Mouse (Mus musculus): Measurements from ENCODE around the gene Mrpl38.
"Not testable (repeated sequence)": the region's sequence is repeated elsewhere in the genome, so short reads cannot be mapped to it uniquely, and the experiment has no call there.

The Mrpl38 gene

GRCm38 (mm10) chr11:116145481-116146293 lies 7.0 kb upstream of the Mrpl38 start:
- no peak for ATAC-seq (ENCODE audit: insufficient number of reproducible peaks, low FRiP score, low TSS enrichment)

- no peak for ATAC-seq (ENCODE audit: insufficient number of reproducible peaks, low FRiP score, low TSS enrichment)
These were observed 4.8 kb upstream of the Mrpl38 start for GRCm38 (mm10) chr11:116143468-116143867.

DNA sequence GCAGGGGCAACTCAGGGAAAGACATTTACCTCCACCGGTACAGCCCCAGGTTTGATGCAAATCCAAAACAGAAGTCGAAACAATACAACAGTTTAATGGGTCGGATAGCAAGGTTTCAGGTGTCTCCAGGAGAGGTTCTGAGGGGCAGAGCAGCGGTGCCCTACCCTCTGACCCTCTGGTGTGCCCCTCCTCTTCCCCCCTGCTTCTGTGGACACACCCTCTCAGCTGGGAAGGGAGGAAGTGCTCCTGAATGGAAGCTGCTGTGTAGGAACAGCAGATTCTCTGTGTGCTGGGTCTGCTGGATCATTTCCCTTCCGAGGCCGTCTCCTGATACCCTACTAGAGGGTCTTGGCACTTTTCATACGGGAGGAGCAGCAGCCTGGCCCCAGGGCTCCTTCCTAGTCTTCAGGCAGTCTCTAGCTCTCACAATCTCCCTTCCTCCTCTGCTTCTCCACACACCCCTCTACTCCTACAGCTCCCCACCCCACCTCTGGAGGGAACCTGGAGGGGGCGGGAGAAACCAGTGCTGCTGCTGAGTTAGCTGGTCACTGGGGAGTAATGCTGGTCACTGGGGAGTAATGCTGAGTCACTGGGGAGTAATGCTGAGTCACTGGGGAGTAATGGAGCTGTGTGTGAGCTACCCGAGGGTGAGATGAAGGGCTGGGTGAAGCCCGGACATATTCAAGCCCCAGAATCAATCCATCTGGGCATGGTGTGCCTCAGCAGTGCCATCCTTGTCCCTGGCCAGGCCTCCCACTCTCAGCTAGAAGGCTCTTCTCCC lies 3.7 kb upstream of the Mrpl38 start:
- ATAC-seq (ENCODE audit: insufficient number of reproducible peaks, low FRiP score, low TSS enrichment): no peak

DNA sequence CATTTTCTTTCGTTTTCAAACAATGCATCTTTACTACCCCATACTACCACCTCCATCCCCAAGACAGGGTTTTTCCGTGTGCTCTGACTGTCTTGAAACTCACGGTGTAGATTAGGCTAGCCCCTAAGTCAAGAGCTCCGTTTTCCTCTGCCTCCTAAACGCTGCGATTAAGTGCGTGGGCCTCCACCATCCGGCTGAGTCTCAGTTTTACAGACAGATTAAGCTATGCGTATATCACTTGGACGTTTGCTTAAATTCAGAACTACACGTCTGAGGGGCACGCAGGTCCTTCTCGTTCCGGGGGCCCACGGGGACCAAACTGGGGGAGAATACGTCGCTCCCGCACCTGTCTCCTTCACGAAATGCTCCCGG lies 586 bp downstream of the Mrpl38 start:
- ATAC-seq (ENCODE audit: insufficient number of reproducible peaks, low FRiP score, low TSS enrichment): no peak

GRCm38 (mm10) chr11:116134171-116134570 lies 4.5 kb downstream of the Mrpl38 start:
- ATAC-seq (ENCODE audit: insufficient number of reproducible peaks, low FRiP score, low TSS enrichment): no peak

DNA sequence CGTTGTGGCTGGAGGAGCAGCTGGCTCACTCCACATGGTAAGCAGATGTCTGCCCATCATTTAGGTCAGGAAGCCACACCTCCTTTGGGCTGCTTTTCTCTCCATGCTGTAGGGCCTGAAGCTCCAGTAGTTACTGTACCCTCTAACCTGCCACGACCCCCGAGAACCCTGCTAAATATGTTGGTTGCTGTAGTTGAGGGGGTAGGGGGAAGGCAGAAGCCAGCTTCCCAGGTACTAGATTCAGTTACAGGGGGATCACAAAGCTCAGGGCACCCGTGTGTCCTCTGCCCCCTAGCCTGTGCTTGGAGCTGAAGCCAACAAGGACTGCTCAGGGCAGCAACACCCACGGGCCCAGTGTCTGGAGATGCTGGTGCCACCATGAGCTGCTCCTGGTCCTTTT lies 5.2 kb downstream of the Mrpl38 start:
- no peak for ATAC-seq (ENCODE audit: insufficient number of reproducible peaks, low FRiP score, low TSS enrichment)

GRCm38 (mm10) chr11:116132366-116133333 lies 6.0 kb downstream of the Mrpl38 start:
- no peak for ATAC-seq (ENCODE audit: insufficient number of reproducible peaks, low FRiP score, low TSS enrichment)

DNA sequence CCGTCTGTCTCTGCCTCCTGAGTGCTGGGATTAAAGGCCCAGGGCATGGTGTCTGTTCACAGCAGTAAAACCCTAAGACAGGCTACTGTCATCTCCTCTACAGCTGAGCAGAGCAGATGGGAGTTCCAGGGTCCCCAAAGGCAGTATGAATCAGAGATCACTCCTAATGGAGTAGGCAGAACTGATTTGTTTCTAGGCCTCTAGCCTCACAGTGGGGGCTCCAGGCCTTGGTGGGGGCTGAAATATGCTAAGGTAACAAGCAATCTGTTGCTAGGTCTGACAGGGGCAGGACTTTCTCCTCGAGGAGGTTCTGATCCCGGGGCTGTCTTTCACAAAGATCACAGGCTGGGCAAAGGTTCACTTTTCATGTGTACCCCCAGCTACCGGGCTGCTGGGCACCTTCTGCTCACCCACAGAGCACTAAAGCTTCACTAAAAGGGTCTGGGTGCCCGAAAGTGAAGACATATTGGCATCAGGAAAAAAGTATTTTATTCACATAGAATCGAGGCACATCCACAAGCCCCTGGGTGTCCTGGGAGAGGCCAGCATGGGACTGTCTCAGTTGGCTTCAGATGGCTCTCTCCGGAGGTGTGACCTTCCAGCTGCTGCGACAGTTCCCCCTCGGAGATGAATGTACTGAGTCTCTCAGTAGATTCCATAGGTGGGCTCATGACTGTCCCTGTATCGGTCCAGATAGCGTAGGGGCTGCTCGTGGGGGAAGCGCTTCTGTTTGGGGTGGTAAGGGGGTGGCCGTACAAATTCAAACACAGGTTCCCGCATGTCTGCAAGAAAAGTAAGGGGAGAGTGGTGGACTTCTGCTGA lies 7.1 kb downstream of the Mrpl38 start:
- ATAC-seq (ENCODE audit: insufficient number of reproducible peaks, low FRiP score, low TSS enrichment): no peak

DNA sequence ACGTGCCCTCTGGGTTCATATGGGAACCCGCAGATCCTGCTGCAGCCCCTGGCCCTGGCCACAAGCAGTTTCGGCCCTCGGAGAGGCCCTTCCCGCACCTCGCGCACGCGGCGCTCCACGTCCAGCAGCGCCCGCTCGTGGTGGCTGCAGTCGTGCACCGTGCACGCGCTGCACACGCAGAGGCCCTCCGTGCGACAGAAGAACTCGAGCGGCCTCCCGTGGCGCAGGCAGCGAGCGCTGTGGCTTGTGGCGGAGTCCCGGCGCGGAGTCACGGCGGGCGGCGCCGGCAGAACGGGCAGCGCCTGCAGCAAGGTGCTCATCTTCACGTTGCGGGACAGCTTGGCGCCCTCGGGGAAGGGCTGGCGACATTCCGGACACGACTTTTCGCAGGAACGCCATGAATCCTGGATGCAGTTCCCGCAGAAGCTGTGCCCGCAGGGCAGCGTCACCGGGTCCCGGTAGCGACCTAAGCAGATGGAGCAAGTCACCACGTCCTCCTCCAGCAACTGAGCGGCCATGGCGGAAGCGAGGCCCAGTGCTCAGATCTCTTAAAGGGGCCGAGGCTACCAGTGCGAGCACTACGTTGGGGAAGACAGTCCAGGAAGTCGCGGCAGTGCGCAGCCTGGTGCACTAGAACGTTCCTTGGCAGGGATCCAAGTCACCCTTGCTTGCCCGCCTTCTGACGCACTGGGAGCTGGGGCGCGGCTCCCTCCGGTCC lies 8.0 kb downstream of the Mrpl38 start, which contains the start of gene Trim65:
Gene Trim65 (minus strand): TSS at position 641 of the 718 bp plus-strand sequence.
- ATAC-seq (ENCODE audit: insufficient number of reproducible peaks, low FRiP score, low TSS enrichment): peak; percentile 74; the same call in 1 of the 2 replicates

GRCm38 (mm10) chr11:116129993-116130487 lies 8.6 kb downstream of the Mrpl38 start:
- no peak for ATAC-seq (ENCODE audit: insufficient number of reproducible peaks, low FRiP score, low TSS enrichment)

GRCm38 (mm10) chr11:116129091-116129790 lies 9.4 kb downstream of the Mrpl38 start:
- ATAC-seq (ENCODE audit: insufficient number of reproducible peaks, low FRiP score, low TSS enrichment): no peak

GRCm38 (mm10) chr11:116127986-116128385 lies 10.7 kb downstream of the Mrpl38 start:
- ATAC-seq (ENCODE audit: insufficient number of reproducible peaks, low FRiP score, low TSS enrichment): no peak

DNA sequence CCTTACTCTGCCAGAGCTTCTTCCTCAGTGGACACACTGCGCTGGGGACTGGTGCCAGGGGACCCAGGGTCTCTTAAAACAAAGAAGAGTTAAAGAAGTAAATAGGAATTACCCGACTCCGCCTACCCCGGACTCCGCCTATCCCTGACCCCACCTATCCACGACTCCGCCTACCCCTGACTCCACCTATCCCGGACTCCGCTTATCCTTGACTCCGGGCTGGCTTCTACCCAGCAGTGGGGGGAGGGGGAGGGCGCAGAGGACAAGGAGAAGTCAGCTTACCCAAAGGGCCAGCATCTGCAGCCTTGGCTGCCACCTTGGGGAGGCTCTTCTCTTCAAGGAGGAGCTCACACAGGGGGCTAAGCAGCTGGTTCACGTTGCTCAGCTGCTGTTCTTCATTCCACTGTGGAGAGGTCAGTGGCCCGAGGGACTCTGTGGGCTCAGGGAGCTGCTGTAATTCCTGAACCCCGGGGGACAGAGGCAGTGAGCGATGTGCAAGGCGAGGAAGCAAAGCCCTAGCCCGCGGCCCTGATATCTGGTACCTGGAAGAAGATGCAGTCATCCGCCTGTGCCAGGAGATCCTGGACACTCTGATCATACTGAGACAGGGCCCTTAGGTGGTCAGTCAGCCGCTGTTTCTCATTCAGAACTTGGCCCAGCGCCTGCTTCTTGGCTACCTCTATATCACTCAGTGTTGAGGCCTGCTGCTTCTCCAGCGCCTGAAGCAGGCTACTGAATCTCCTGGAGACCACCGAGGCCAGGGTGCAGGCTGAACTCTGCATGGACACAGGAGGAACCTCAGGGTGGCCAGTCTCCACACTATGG lies 11.3 kb downstream of the Mrpl38 start, which contains the start of gene Trim47:
Gene Trim47 (minus strand): TSS at position 55 of the 825 bp plus-strand sequence.
- ATAC-seq (ENCODE audit: insufficient number of reproducible peaks, low FRiP score, low TSS enrichment): no peak

- ATAC-seq (ENCODE audit: insufficient number of reproducible peaks, low FRiP score, low TSS enrichment): no peak
These were observed 12.4 kb downstream of the Mrpl38 start for GRCm38 (mm10) chr11:116126261-116126660.

GRCm38 (mm10) chr11:116121731-116122245 lies 16.9 kb downstream of the Mrpl38 start:
- not testable (repeated sequence) for ATAC-seq (ENCODE audit: insufficient number of reproducible peaks, low FRiP score, low TSS enrichment)

GRCm38 (mm10) chr11:116117819-116118218 lies 20.8 kb downstream of the Mrpl38 start:
- ATAC-seq (ENCODE audit: insufficient number of reproducible peaks, low FRiP score, low TSS enrichment): no peak

GRCm38 (mm10) chr11:116117241-116117640 lies 21.4 kb downstream of the Mrpl38 start:
- no peak for ATAC-seq (ENCODE audit: insufficient number of reproducible peaks, low FRiP score, low TSS enrichment)
